Mouse (Mus musculus): Measurements from ENCODE around the gene Gm11214.

Gene Gm11214

GRCm38 (mm10) chr4:63659775-63660174, 3.4 kb downstream of the Gm11214 start:
- DNase-seq: no peak

- DNase-seq: no peak
Observed at GRCm38 (mm10) chr4:63659086-63659485, 4.1 kb downstream of the Gm11214 start.

- DNase-seq: no peak
Observed at GRCm38 (mm10) chr4:63654381-63654780, 8.8 kb downstream of the Gm11214 start.

- DNase-seq: no peak
Observed at GRCm38 (mm10) chr4:63643956-63644726, 19.0 kb downstream of the Gm11214 start.

- DNase-seq: no peak
Observed at GRCm38 (mm10) chr4:63639842-63640241, 23.3 kb downstream of the Gm11214 start.

- no peak for DNase-seq
Observed at GRCm38 (mm10) chr4:63638603-63639002, 24.6 kb downstream of the Gm11214 start.

GRCm38 (mm10) chr4:63633181-63633580, 30.0 kb downstream of the Gm11214 start:
- no peak for DNase-seq

- no peak for DNase-seq
Observed at GRCm38 (mm10) chr4:63627111-63627510, 36.1 kb downstream of the Gm11214 start.

GRCm38 (mm10) chr4:63625563-63626080, 37.6 kb downstream of the Gm11214 start:
- no peak for DNase-seq

GRCm38 (mm10) chr4:63622378-63622835, 40.8 kb downstream of the Gm11214 start, which contains the start of gene Tex48:
TSS of gene Tex48 (minus strand) at chr4:63622428.
- peak in 1 of 2 experiments; percentile 55 for DNase-seq

GRCm38 (mm10) chr4:63621861-63622260, 41.3 kb downstream of the Gm11214 start:
- no peak for DNase-seq

Measured in spleen, adult 18-20 months (tissue).